In genomic region chr14:45656831-45657640, GRCm38 (mm10) we compare ENCODE assay signal across 8 mouse cellular contexts. TPM values are rescaled to one million over a fixed set of nuclear protein-coding genes. Genes with fewer than 3 reads are reported as not detected.
DNase-seq lines count a peak whose midpoint lies in the region; ATAC-seq and TF ChIP-seq lines count a peak whose summit lies in the region.

No protein-coding gene starts in this region.

- in situ Hi-C loops in CH12.LX (cut with MboI; ENCODE audit: low pct_ligation_motif_present, low pct_unique_long_range_greater_than_20kb, low sequenced_read_pairs), result no loop called here

- no peak for TF ChIP-seq EP300 in CH12.LX (IDR thresholded peaks at IDR 0.05; ENCODE audit: low read length)

- peak overlapping the region; percentile 67 to 76 (median 70) for H3K4me3 ChIP-seq in CH12.LX (replicated peaks in 1 of 3; ENCODE audit: low read depth in 2 of 3, low read length in 2 of 3, poor library complexity in 1 of 3)
- H3K4me3 ChIP-seq in forebrain, embryonic 13.5 days, result peak overlapping the region; percentile 88
- H3K4me3 ChIP-seq in lung, adult 2 months (replicated peaks; ENCODE audit: extremely low read depth, low read depth, low read length), result peak overlapping the region; percentile 86
- peak overlapping the region; percentile 91 for H3K4me3 ChIP-seq in olfactory bulb, adult 2 months (ENCODE audit: insufficient read depth, low read depth, low read length)
- H3K4me3 ChIP-seq in thymus, adult 2 months (ENCODE audit: control insufficient read depth, insufficient read depth, low read length), result peak overlapping the region; percentile 67

- intact Hi-C loops in heart, postnatal 10 days (cut with DNase I), result no loop called here

- H3K9me3 ChIP-seq in CH12.LX (replicated peaks; ENCODE audit: low read length), result no peaks in the 10 kb centered on the region
- H3K9me3 ChIP-seq in forebrain, embryonic 13.5 days (replicated peaks), result no peaks in the 10 kb centered on the region

- TF ChIP-seq POLR2A in CH12.LX (IDR thresholded peaks at IDR 0.05; ENCODE audit: low read depth, low read length), result no peak
- TF ChIP-seq POLR2A in lung, adult 2 months (IDR thresholded peaks at IDR 0.05; ENCODE audit: borderline replicate concordance, extremely low read depth, low read depth, low read length), result no peak
- TF ChIP-seq POLR2A in olfactory bulb, adult 2 months (IDR thresholded peaks at IDR 0.05; ENCODE audit: insufficient read depth, low read depth, low read length), result no peak
- no peak for TF ChIP-seq POLR2A in thymus, adult 2 months (IDR thresholded peaks at IDR 0.05; ENCODE audit: control insufficient read depth, extremely low read depth, insufficient read depth, low read length, poor library complexity)

- ATAC-seq in cerebellum, adult (ENCODE audit: insufficient number of reproducible peaks, low FRiP score, low TSS enrichment), result peak; percentile 42
- ATAC-seq in forebrain, embryonic 13.5 days, result peak; percentile 53

- H3K9ac ChIP-seq in CH12.LX (ENCODE audit: insufficient read depth, low read depth), result peak overlapping the region; percentile 64
- peak overlapping the region; percentile 92 for H3K9ac ChIP-seq in forebrain, embryonic 13.5 days

- TF ChIP-seq CTCF in CH12.LX (conservative IDR thresholded peaks at IDR 0.05 in 1 of 2, IDR thresholded peaks at IDR 0.05 in 1 of 2; ENCODE audit: low read depth in 2 of 2, low read length in 2 of 2), result peak in 1 of 2 experiments; percentile 49; a peak in 2 of 4 replicates
- no peak for TF ChIP-seq CTCF in lung, adult 2 months (IDR thresholded peaks at IDR 0.05; ENCODE audit: insufficient read depth, low read length)
- no peak for TF ChIP-seq CTCF in olfactory bulb, adult 2 months (IDR thresholded peaks at IDR 0.05; ENCODE audit: insufficient read depth, low read depth, low read length)
- no peak for TF ChIP-seq CTCF in thymus, adult 2 months (IDR thresholded peaks at IDR 0.05; ENCODE audit: borderline replicate concordance, control insufficient read depth, extremely low read depth, insufficient read depth, low read length, poor library complexity)

- peak overlapping the region; percentile 59 for H3K4me2 ChIP-seq in CH12.LX (ENCODE audit: insufficient read depth, low read depth, poor library complexity, severe bottlenecking)
- peak overlapping the region; percentile 92 for H3K4me2 ChIP-seq in forebrain, embryonic 13.5 days

- peaks cover 7% of the 10 kb centered on the region for H3K79me2 ChIP-seq in CH12.LX (replicated peaks; ENCODE audit: control insufficient read depth, extremely low read depth, insufficient read depth, poor library complexity, severe bottlenecking)

- peak; percentile 46 for TF ChIP-seq RAD21 in CH12.LX (IDR thresholded peaks at IDR 0.05; ENCODE audit: low read depth, low read length)

- H3K36me3 ChIP-seq in CH12.LX (replicated peaks in 1 of 2; ENCODE audit: control insufficient read depth in 1 of 2, insufficient read depth in 1 of 2, low read length in 1 of 2), result peaks cover 0 to 21% of the 10 kb centered on the region in 2 experiments
- H3K36me3 ChIP-seq in forebrain, embryonic 13.5 days (ENCODE audit: poor library complexity, severe bottlenecking), result no peaks in the 10 kb centered on the region
- H3K36me3 ChIP-seq in thymus, adult 2 months (ENCODE audit: control insufficient read depth, insufficient read depth, low read length), result no peaks in the 10 kb centered on the region

- H3K27ac ChIP-seq in CH12.LX (ENCODE audit: insufficient read depth, low read depth), result no peak overlapping the region
- H3K27ac ChIP-seq in forebrain, embryonic 13.5 days, result peak overlapping the region; percentile 95
- peak overlapping the region; percentile 40 for H3K27ac ChIP-seq in olfactory bulb, adult 2 months (ENCODE audit: insufficient read depth, low read depth, low read length)
- peak overlapping the region; percentile 60 for H3K27ac ChIP-seq in thymus, adult 2 months (ENCODE audit: control insufficient read depth, insufficient read depth, low read length)

- dilution Hi-C loops in CH12.LX (cut with MboI; ENCODE audit: extremely low pct_ligation_motif_present, extremely low pct_unique_long_range_greater_than_20kb, low sequenced_read_pairs), result no loop called here

- DNase-seq in CH12.LX (ENCODE audit: extremely low read depth), result peak; percentile 33
- DNase-seq in heart, postnatal 10 days, result peak; percentile 67 to 71
- peak; percentile 66 to 74 for DNase-seq in kidney, postnatal 4 days
- peak; percentile 63 for DNase-seq in lung, adult 2 months
- peak; percentile 59 for DNase-seq in thymus, adult 2 months

- under 1% methylated on average over 69 of the region's 69 CpGs for WGBS in forebrain, embryonic 13.5 days
- WGBS in lung, adult 2 months, result 1% methylated on average over 69 of the region's 69 CpGs
- WGBS in olfactory bulb, adult 2 months, result under 1% methylated on average over 69 of the region's 69 CpGs
- under 1% methylated on average over 69 of the region's 69 CpGs for WGBS in thymus, adult 2 months

- H3K27me3 ChIP-seq in CH12.LX (replicated peaks), result no peaks in the 10 kb centered on the region
- no peaks in the 10 kb centered on the region for H3K27me3 ChIP-seq in forebrain, embryonic 13.5 days
- no peaks in the 10 kb centered on the region for H3K27me3 ChIP-seq in thymus, adult 2 months (ENCODE audit: control insufficient read depth, insufficient read depth, low read length)

- peaks cover 4 to 32% of the 10 kb centered on the region in 2 experiments; a peak in 2 of 4 replicates for H3K4me1 ChIP-seq in CH12.LX (ENCODE audit: control insufficient read depth in 1 of 2, insufficient read depth in 2 of 2)
- H3K4me1 ChIP-seq in forebrain, embryonic 13.5 days, result peaks cover 48% of the 10 kb centered on the region
- peaks cover 8% of the 10 kb centered on the region; the same call in 1 of the 2 replicates for H3K4me1 ChIP-seq in lung, adult 2 months (ENCODE audit: control insufficient read depth, insufficient read depth, low read length)
- peaks cover 11% of the 10 kb centered on the region for H3K4me1 ChIP-seq in olfactory bulb, adult 2 months (ENCODE audit: control insufficient read depth, insufficient read depth, low read length)
- peaks cover 9% of the 10 kb centered on the region for H3K4me1 ChIP-seq in thymus, adult 2 months (replicated peaks; ENCODE audit: control insufficient read depth, insufficient read depth, low read length)

TF ChIP-seq in CH12.LX, 34 proteins besides CTCF, POLR2A, EP300 and RAD21:
- TF ChIP-seq USF2 (conservative IDR thresholded peaks at IDR 0.05; ENCODE audit: low read depth, low read length) (no peak), USF1 (IDR thresholded peaks at IDR 0.05; ENCODE audit: low read depth, low read length) (no peak), SMC3 (IDR thresholded peaks at IDR 0.05; ENCODE audit: low read depth, low read length) (peak; percentile 28; the same call in 1 of the 2 replicates), SIN3A (IDR thresholded peaks at IDR 0.05; ENCODE audit: low read length) (no peak), UBTF (IDR thresholded peaks at IDR 0.05; ENCODE audit: low read depth, low read length) (peak; percentile 45)

RNA-seq across cellular contexts. Expression of gene Ddhd1, which starts 0.9 kb away (rescaled TPM):
- total RNA-seq in CH12.LX (2012; rRNA removed), result 7.4 and 7.8 TPM in 2 replicates
- total RNA-seq in CH12.LX (2014; rRNA removed), result 12.7 and 13.1 TPM in 2 replicates
- 16.9 and 18.4 TPM in 2 replicates for polyA plus RNA-seq in CH12.LX (2012; ENCODE audit: insufficient read length, low read depth)
- 12.4 and 13.4 TPM in 2 replicates for polyA plus RNA-seq in forebrain, embryonic 13.5 days (2015; fragmentation: Nextera tagmentation; extraction: Ambion mirVana)
- total RNA-seq in heart, postnatal 10 days (2021), result 10 to 100 TPM; 12.7 TPM
- polyA plus RNA-seq in lung, adult 2 months (2012; rRNA removed), result 18.3 and 20.6 TPM in 2 replicates
- polyA plus RNA-seq in olfactory bulb, adult 2 months (2012; ENCODE audit: insufficient read depth, insufficient read length, low replicate concordance, missing spikeins), result 333 TPM in 1 of 2 replicates, not detected in the other
- polyA plus RNA-seq in thymus, adult 2 months (2012; rRNA removed), result 21.2 and 22.7 TPM in 2 replicates

Comparison
In these comparisons a context has a peak if more than half of its experiments do, and no peak if none do; other contexts are left out.
1. RNA of gene Ddhd1, which starts 0.9 kb away (polyA plus RNA-seq): 333 TPM in olfactory bulb, adult 2 months; 21.2 to 22.7 TPM in thymus, adult 2 months, 18.3 to 20.6 TPM in lung, adult 2 months, 16.9 to 18.4 TPM in CH12.LX and 12.4 to 13.4 TPM in forebrain, embryonic 13.5 days; every median in the first group is over 10 times any median in the second.
2. Peak in every context shown above with its lines, with median percentiles within 50 percentile points of each other: DNase-seq and H3K4me3 ChIP-seq.